Mouse (Mus musculus) layer of hippocampus, adult 18-20 months (tissue): ENCODE measurements around the gene Tmem63a. TPM values are rescaled to one million over a fixed set of nuclear protein-coding genes. Genes with fewer than 3 reads are reported as not detected.
A peak's percentile ranks its signal among the peaks of the same experiment; 100 is the strongest.

Experiments used
- DNase-seq, 2 experiments: peaks; one replicate each; pipeline ENCODE4 v3.0.0; 2022; ENCODE audit warnings: low spot score in 2 of 2
- total RNA-seq, 2 experiments: library from RNA; stranded (reverse); gene quantifications; 2 replicates each; pipeline ENCODE4 v1.2.3; 2021

The Tmem63a gene
- total RNA-seq, 2 experiments from 2014 or later: 27.0 to 28.3 TPM

DNA sequence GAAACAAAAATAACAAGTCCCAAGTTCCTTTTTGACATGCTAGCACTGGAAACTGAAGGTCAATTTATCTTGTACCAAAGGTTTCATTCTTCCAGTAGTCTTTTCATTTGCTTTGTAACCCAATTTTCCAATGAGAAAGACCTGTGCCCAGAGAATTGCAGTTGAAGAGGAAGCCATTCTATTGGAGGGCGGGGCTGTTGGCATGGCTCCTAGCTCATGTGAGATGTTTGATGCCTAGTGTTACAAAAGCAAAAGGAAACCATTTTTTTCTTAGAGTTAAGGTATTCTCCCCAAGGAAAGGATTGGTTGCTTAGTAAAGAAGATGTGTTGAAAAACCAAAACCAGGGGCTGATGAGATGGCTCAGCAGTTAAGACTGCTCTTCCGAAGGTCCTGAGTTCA, 66.1 kb downstream of the Tmem63a start:
- no peak for DNase-seq

- DNase-seq: no peak
These were observed 67.0 kb downstream of the Tmem63a start for GRCm38 (mm10) chr1:181009011-181009590.

GRCm38 (mm10) chr1:181009754-181010153, 67.6 kb downstream of the Tmem63a start:
- DNase-seq: no peak

GRCm38 (mm10) chr1:181010171-181010932, 68.2 kb downstream of the Tmem63a start:
- no peak for DNase-seq

GRCm38 (mm10) chr1:181011601-181012000, 69.5 kb downstream of the Tmem63a start:
- DNase-seq: no peak

DNA sequence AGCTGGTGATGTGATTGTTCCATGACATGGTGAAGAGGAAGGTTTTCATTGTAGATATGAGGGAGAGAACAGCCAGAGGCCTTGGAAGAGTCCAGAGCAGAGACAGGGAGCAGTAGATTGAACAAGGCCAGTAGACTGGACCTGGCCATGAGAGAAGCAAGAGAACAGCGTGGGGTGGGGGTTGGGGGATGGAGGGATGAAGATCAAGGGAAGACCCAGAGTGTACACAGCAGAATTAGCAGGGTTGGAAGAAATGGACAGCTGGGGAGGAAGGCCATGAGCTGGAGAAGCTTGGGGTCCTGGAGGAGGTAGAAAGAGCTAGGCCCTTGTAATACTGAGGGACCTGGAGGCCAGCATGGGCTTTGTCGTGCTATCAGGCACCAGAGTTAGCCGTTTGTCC, 70.3 kb downstream of the Tmem63a start:
- no peak for DNase-seq

DNA sequence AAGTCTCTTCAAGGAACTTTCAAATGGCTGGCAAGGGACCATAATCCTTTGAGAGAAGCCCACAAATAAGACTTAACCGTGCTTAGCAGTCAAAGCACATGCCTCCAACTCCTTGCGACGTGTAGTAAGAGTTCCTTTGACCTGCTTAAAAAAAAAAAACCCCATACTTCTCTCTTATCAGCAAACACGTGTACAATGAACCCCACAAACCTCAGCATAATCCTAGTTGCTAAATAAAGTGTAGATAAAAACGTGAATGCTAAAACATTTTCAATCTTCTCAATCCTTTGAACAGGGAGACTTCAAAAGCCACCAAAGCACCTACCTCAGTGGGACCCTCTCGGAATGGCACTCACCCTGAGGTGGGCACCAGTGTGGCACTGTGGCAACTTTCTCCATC, 71.3 kb downstream of the Tmem63a start:
- DNase-seq: no peak

GRCm38 (mm10) chr1:181014731-181015500, 72.8 kb downstream of the Tmem63a start:
- no peak for DNase-seq

- peak in 1 of 2 experiments; percentile 30 for DNase-seq
These were observed 73.4 kb downstream of the Tmem63a start for GRCm38 (mm10) chr1:181015558-181015957.

DNA sequence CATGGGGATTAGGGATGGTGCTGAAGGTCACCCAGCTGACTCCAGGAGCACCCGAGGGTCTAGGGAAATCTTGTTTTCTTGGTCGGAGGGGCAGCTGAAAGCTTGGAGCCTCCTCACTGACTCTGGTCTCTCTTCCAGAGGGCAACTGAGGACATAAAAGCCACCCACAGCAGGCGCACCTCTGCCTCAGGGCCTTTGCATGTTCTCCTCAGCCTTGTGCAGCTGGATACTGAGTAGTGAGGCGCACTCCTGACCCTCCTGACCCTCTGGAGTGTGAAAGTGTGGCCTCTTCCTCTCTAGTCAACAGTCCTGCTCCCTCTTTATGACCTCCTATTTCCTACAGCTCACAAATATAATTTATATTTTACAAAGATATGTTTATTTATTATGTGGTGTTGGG, 73.9 kb downstream of the Tmem63a start:
- DNase-seq: no peak

DNA sequence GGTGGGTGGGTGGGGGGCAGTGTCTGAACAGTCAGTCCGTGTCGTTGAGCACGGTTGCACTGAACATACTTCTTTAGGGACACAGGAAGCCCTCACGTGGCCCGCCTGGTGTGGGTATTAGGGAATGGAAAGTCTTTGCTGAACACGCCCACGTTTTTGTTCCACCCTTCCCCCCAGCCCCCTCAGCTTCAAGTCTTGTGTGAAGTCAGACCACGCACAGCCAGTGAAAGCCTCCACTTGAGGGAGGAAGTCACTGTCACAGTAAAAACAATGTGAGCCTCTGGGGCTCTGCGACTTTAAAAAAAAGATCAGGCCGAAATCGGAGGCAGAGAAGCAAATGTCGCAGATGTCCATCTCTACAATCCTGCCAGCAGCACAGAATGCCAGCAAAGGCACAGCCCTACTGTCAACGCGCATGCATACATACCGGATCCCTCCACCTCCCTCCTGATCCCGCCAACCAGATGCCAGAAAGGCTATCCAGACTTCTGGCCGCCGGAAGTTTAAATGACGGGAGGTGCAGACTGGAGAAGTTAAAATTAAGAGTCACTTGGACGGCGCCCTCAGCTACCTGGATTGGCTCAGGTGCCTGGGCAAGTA, 74.5 kb downstream of the Tmem63a start:
- DNase-seq: peak; percentile 35 to 75

- DNase-seq: peak; percentile 41 to 79
These were observed 75.1 kb downstream of the Tmem63a start for GRCm38 (mm10) chr1:181017212-181017711.

DNA sequence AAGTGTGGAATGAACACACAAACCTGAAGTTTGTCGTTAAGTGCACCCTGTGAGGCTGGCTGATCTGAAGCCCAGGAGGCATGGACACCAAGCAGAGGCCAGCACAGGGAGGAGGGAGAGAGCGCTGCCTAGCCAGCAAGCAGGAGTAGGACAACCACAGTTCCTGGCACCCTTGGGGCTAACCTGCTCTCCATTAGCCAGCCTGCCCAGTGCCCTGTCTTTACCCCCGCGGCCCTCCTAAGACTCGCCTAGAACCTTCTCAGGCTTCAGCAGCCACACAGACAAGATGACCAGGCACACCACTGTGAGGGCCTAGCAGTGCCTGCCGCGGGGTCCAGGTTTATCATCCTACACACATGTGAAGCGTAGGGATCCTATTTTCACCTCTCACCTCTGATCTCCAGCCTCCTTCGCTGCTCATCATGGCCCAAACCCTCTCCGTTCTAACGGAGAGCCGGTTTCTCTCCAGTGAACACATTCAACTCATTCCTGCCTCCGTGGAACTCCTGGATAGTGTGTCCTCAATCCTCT, 75.8 kb downstream of the Tmem63a start:
- no peak for DNase-seq

DNA sequence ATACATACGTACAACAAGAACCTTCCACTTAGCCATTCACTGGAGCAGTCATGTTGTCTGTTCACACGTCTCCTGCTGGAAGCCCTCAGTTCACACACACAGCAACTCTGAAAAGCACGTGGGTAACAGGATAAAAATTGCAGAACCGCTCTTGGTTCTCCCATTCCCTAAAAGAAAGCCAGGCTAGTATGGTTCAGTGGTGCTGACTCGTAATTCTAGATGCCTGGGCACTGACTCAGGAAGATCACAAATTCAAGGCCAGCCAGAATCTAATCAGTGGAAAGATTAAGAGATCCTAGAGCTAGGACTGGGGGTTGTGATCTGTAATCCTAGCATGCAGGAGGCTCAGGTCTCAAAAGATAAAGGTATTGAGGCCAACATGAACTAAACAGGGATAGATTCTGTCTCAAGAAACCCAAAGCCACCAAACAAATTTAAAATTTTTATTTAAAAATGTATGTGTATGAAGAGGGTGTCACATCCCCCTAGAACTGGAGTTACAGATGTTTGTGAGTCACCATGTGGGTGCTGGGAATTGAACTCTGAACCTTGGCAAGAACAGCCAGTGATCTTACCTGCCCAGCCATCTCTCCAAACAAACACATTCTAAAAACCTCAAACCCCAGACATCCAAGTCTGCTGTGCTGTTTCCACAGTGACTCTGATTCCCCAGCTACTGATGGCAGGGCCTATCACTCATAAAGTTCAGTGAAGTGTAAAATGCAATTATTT, 78.8 kb downstream of the Tmem63a start, which contains the start of gene Ephx1:
TSS of gene Ephx1 (minus strand) at position 149 of the 732 bp plus-strand sequence.
- no peak for DNase-seq

DNA sequence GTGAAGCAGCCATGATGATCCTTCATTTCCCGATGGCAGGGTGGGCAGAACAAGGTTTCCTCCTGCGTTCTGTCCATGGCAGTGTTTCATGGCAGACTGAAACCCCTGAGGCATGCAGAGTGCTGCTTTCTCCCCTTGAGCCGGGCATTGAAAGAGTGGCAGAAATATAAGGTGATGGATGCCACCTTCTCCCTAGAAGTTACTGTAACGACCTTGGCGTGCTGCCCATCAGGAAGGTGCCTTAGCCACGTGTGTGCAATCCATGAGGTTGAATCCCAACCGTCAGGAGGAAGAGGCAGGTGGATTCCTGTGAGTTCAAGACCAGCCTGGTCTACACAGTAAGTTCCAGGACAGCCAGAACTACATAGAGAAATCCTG, 79.3 kb downstream of the Tmem63a start:
- no peak for DNase-seq

DNA sequence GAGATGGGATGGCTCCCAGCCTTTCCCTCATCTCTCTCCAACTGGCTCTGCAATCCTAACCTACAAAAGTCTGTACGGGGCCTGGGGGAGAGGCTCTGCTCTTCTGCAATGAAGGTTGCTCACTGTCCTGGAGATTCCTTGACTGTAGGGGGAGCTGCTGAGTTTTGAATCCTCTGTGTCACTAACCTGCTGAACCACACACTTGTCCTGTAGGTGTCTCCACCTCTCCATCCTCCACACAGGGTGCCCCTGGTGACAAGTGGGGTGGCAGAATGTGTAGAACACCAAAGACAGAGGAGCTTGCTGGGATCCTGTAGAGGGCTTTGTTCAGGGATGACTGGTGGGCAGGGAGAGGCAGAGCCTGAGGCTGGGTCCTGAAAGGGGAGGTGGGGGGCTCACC, 80.1 kb downstream of the Tmem63a start:
- DNase-seq: peak; percentile 19 to 76
